Mouse (Mus musculus) midbrain, embryonic 11.5 days (tissue): Measurements from ENCODE around the gene F12. TPM values are rescaled to one million over a fixed set of nuclear protein-coding genes. Genes with fewer than 3 reads are reported as not detected.

Experiments used
- ATAC-seq: fragments of 200-750 bp; cut with Nextera tagmentation; 2 replicates; pipeline ENCODE4 v1.8.0; 2017; ENCODE audit warnings: moderate TSS enrichment, moderate library complexity; ENCODE audit not compliant: low FRiP score
- DNase-seq: peaks from one replicate; pipeline ENCODE4 v3.0.0; 2015; ENCODE audit warnings: low spot score; ENCODE audit errors: missing footprints
- H3K27ac ChIP-seq: fragments of 300-500 bp; sonication (generic); 2 replicates; pipeline ENCODE4 v1.5.1; 2014; ENCODE audit warnings: low read depth, low read length
- H3K27me3 ChIP-seq: fragments of 300-500 bp; sonication (generic); 2 replicates; pipeline ENCODE4 v1.6.1; 2014; ENCODE audit warnings: mild to moderate bottlenecking, low read length, moderate library complexity, mixed read lengths; ENCODE audit not compliant: control insufficient read depth, insufficient read depth
- H3K36me3 ChIP-seq: fragments of 300-500 bp; sonication (generic); 2 replicates; pipeline ENCODE4 v1.6.1; 2014; ENCODE audit warnings: mild to moderate bottlenecking, low read length, moderate library complexity, mixed read lengths; ENCODE audit not compliant: control insufficient read depth, insufficient read depth
- H3K4me1 ChIP-seq: fragments of 300-500 bp; sonication (generic); 2 replicates; pipeline ENCODE4 v1.6.1; 2014; ENCODE audit warnings: low read length; ENCODE audit not compliant: control insufficient read depth, insufficient read depth
- H3K4me2 ChIP-seq: fragments of 300-500 bp; sonication (generic); 2 replicates; pipeline ENCODE4 v1.6.1; 2014; ENCODE audit warnings: mild to moderate bottlenecking, moderate library complexity
- H3K4me3 ChIP-seq: fragments of 300-500 bp; sonication (generic); 2 replicates; pipeline ENCODE4 v1.5.1; 2014; ENCODE audit warnings: low read depth, low read length
- H3K9ac ChIP-seq: fragments of 300-500 bp; sonication (generic); 2 replicates; pipeline ENCODE4 v1.6.1; 2014; ENCODE audit warnings: low read length
- H3K9me3 ChIP-seq: fragments of 300-500 bp; sonication (generic); 2 replicates; pipeline ENCODE4 v1.6.1; 2016; ENCODE audit warnings: low read length; ENCODE audit not compliant: control insufficient read depth
- WGBS: fragments of 180-500 bp; shearing (Covaris S2); extraction: QIAGEN DNeasy Blood & Tissue Kit; methylation state at CpG from one replicate; pipeline ENCODE4 v1.1.7; 2014; 5-methylcytosine and 5-hydroxymethylcytosine counted together
- microRNA-seq: library from miRNA; unstranded; fragments of <30 nt; microRNA quantifications from one replicate; pipeline ENCODE4, GENCODE M21; 2017
- polyA plus RNA-seq: library from polyadenylated mRNA; unstranded; fragments of >200 nt; fragmentation: Nextera tagmentation; extraction: Ambion mirVana; gene quantifications from 2 replicates; pipeline ENCODE4 v1.2.1, GENCODE M21; 2014

The F12 gene
- polyA plus RNA-seq, 1 experiment from 2014 or later = not detected

DNA sequence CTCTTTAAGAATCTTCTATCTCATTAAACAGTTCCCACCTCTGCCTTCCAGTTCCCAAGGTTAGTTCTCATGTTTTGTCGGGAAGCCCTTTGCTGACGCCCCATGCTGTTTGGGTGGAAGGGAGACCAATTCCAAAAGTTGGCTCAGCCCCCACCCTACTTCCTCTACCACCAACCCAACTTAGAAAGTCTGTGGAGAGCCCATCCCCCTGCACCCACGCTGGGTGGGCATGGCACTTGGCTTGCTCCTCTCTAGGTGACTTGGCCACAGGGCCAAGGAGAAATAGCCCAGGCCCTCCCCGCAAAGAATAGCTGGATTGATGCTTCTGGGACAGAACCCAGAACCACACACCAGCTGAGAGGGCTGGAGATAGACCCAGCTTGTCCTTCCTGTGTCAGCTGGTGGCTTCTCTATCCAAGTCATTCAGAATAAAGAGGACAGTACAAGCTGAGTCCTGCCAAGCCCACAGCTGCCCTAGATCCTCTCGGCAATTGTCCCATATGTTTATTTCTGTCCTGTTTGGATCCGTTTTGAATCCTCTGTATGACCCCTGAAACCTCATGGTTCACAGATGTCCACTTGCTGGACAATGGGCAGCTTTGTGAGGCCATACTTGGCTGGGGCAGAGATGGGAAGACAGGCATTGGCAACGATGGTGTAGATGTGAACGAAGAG lies 55.4 kb downstream of the F12 start:
- no peak for ATAC-seq
- Histone ChIP-seq H3K4me2 (no peak overlapping the region), H3K27ac (no peak overlapping the region), H3K4me1 (no peaks in the 10 kb centered on the region), H3K9me3 (no peaks in the 10 kb centered on the region), H3K4me3 (no peak overlapping the region), H3K27me3 (no peaks in the 10 kb centered on the region), H3K9ac (no peak overlapping the region), H3K36me3 (no peaks in the 10 kb centered on the region)
- 79% methylated on average over 8 of the region's 8 CpGs for WGBS
- no peak for DNase-seq

DNA sequence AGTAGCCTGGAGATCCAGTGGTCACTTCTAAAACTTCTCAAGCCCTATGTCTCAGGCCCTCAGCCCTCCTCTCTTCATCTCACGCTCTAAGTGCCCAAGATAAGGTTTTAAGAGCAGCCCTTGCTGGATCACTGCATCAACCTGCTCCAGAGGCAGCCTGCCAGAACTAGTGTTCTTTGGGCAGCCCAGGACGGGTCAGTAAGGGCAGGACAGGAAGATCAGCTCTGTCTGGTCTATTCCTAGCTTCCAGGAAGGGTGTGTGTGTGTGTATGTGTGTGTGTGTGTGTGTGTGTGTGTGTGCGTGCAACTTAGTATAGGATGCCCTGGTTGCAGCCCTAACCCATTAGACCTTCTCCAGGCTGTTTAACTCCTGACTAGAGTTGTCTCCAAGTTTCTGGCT lies 56.4 kb downstream of the F12 start:
- H3K9ac ChIP-seq = no peak overlapping the region
- ATAC-seq = no peak
- no peaks in the 10 kb centered on the region for H3K4me1 ChIP-seq
- no peak for DNase-seq
- no peaks in the 10 kb centered on the region for H3K9me3 ChIP-seq
- no peaks in the 10 kb centered on the region for H3K27me3 ChIP-seq
- H3K4me3 ChIP-seq = no peak overlapping the region
- no peak overlapping the region for H3K27ac ChIP-seq
- H3K4me2 ChIP-seq = no peak overlapping the region
- H3K36me3 ChIP-seq = no peaks in the 10 kb centered on the region
- 64% methylated on average over 3 of the region's 3 CpGs for WGBS

DNA sequence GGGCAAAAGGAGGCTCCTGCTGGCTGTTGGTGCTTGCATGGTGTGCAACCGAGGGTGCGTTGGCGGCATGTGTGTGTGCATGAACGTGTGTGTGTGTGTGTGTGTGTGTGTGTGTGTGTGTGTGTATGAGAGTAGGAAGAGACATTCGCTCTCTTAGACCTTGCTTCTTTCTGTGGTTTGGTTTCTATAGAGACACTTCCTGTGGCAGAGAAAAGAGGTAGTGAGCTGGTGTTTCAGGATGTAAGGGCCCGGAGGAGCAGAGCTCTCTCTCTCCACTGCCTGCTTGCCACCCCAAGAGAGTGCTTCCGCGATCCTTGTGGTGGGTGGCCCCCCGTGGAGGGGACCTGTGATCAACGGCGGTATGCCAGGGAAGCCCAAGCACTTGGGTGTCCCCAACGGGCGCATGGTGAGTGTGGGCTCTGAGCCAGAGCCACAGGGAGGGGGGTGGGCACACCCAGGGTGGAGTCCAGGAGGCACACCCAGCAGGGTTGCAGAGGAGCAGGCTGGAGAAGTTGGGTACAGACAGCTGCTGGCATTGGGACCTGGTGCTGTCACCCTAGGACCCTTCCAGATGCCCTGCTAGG lies 57.0 kb downstream of the F12 start, which contains the start of gene Rgs14:
Gene Rgs14, plus strand, starts transcription at position 202 of the 584 bp plus-strand sequence.
- Histone ChIP-seq H3K9ac (no peak within 1 kb of the TSS), H3K36me3 (no peaks in the 10 kb centered on the region), H3K4me1 (no peaks in the 10 kb centered on the region), H3K27ac (no peak within 1 kb of the TSS), H3K9me3 (no peaks in the 10 kb centered on the region), H3K27me3 (no peaks in the 10 kb centered on the region), H3K4me2 (no peak within 1 kb of the TSS), H3K4me3 (no peak within 1 kb of the TSS)
- no peak for DNase-seq
- no peak for ATAC-seq
- 71% methylated on average over 13 of the region's 13 CpGs for WGBS

GRCm38 (mm10) chr13:55368401-55368800 lies 58.2 kb downstream of the F12 start:
- no peak overlapping the region for H3K9ac ChIP-seq
- ATAC-seq (no peak), DNase-seq (no peak)
- no peak overlapping the region for H3K4me3 ChIP-seq
- no peaks in the 10 kb centered on the region for H3K27me3 ChIP-seq
- no peak overlapping the region for H3K4me2 ChIP-seq
- H3K9me3 ChIP-seq = no peaks in the 10 kb centered on the region
- H3K4me1 ChIP-seq = no peaks in the 10 kb centered on the region
- no peaks in the 10 kb centered on the region for H3K36me3 ChIP-seq
- WGBS = 82% methylated on average over 7 of the region's 7 CpGs
- H3K27ac ChIP-seq = no peak overlapping the region

Small RNA genes lying within 50 kb of the gene (microRNA-seq; reads per million reads assigned to microRNA genes)
- 1.7 reads per million for gene Mir6943

Other genes with a start within 250 kb of the F12 start
- gene Nsd1, start 217.0 kb downstream of the F12 start, polyA plus RNA-seq = 68.0 TPM in 2 replicates
- gene Prelid1, start 106.3 kb downstream of the F12 start, polyA plus RNA-seq = 404 and 434 TPM in 2 replicates
- 87.9 and 88.0 TPM in 2 replicates for gene Rab24, start 104.8 kb downstream of the F12 start, polyA plus RNA-seq
- 26.9 and 30.6 TPM in 2 replicates for gene Mxd3, start 97.0 kb downstream of the F12 start, polyA plus RNA-seq
- 75.3 and 82.5 TPM in 2 replicates for gene Lman2, start 64.0 kb downstream of the F12 start, polyA plus RNA-seq
- 0.37 and 0.72 TPM in 2 replicates for gene Rgs14, start 57.1 kb downstream of the F12 start, polyA plus RNA-seq
- gene Slc34a1, start 28.6 kb downstream of the F12 start, polyA plus RNA-seq = not detected in 2 replicates
- not detected in 2 replicates for gene Pfn3, start 11.6 kb downstream of the F12 start, polyA plus RNA-seq
- gene Grk6, start 18.3 kb upstream of the F12 start, polyA plus RNA-seq = 42.0 and 52.3 TPM in 2 replicates
- 2.8 and 3.0 TPM in 2 replicates for gene Prr7, start 37.5 kb upstream of the F12 start, polyA plus RNA-seq
- 292 and 294 TPM in 2 replicates for gene Dbn1, start 61.3 kb upstream of the F12 start, polyA plus RNA-seq
- 129 and 140 TPM in 2 replicates for gene Pdlim7, start 86.9 kb upstream of the F12 start, polyA plus RNA-seq
- 1.9 TPM in 2 replicates for gene Dok3, start 102.5 kb upstream of the F12 start, polyA plus RNA-seq
- 66.7 and 73.8 TPM in 2 replicates for gene Ddx41, start 109.9 kb upstream of the F12 start, polyA plus RNA-seq
- gene Fam193b, start 144.3 kb upstream of the F12 start, polyA plus RNA-seq = 39.9 and 40.8 TPM in 2 replicates
- gene Tmed9, start 146.9 kb upstream of the F12 start, polyA plus RNA-seq = 50.0 and 50.8 TPM in 2 replicates
- gene B4galt7, start 173.1 kb upstream of the F12 start, polyA plus RNA-seq = 16.0 and 21.4 TPM in 2 replicates
- gene Caml, start 196.2 kb upstream of the F12 start, polyA plus RNA-seq = 63.7 and 71.6 TPM in 2 replicates
- 48.4 and 63.1 TPM in 2 replicates for gene Ddx46, start 208.2 kb upstream of the F12 start, polyA plus RNA-seq